Mouse (Mus musculus): ENCODE data around the gene Atcay.

GRCm38 (mm10) chr10:81195300-81195699 is 35.3 kb downstream of the Atcay start:
- TF ChIP-seq ZC3H11A (IDR thresholded peaks at IDR 0.05; ENCODE audit: borderline replicate concordance, low read depth, low read length) (no peak), HCFC1 (IDR thresholded peaks at IDR 0.05; ENCODE audit: borderline replicate concordance, insufficient read depth, low read length) (no peak), MAFK (IDR thresholded peaks at IDR 0.05; ENCODE audit: insufficient read depth, low read depth, low read length) (no peak)

All from ES-E14 (cell line).